Comparison of ENCODE assay signal across 9 mouse cellular contexts in genomic region chr4:150555783-150556182, GRCm38 (mm10).
DNase-seq lines count a peak whose midpoint lies in the region; ATAC-seq and TF ChIP-seq lines count a peak whose summit lies in the region.
"Had no signal": no experiment of that assay in that cellular context is flagged by ENCODE, and none has a peak within 500 bp of the region (broad histone marks: within the 10 kb centered on the region; RNA-seq: fewer than 3 reads in every experiment).

No protein-coding gene starts in this region.

- peak overlapping the region; percentile 42; the same call in 1 of the 2 replicates for H3K4me3 ChIP-seq in gastrocnemius, adult 2 months
- no peak overlapping the region for H3K4me3 ChIP-seq in neural tube, embryonic 11.5 days (ENCODE audit: low read depth, low read length)
- no peak overlapping the region for H3K4me3 ChIP-seq in limb, embryonic 14.5 days (replicated peaks; ENCODE audit: low read length)
- H3K4me3 ChIP-seq in stomach, embryonic 16.5 days (replicated peaks; ENCODE audit: low read length): no peak overlapping the region

- no peaks in the 10 kb centered on the region for H3K9me3 ChIP-seq in neural tube, embryonic 11.5 days (ENCODE audit: control insufficient read depth, low read length)
- H3K9me3 ChIP-seq in limb, embryonic 14.5 days (ENCODE audit: control insufficient read depth, low read length): no peaks in the 10 kb centered on the region
- H3K9me3 ChIP-seq in stomach, embryonic 16.5 days (replicated peaks; ENCODE audit: control insufficient read depth, low read length): no peaks in the 10 kb centered on the region

- no peak overlapping the region; the same call in 1 of the 2 replicates for H3K4me2 ChIP-seq in neural tube, embryonic 11.5 days (ENCODE audit: low read depth)
- H3K4me2 ChIP-seq in limb, embryonic 14.5 days (replicated peaks; ENCODE audit: low read depth, low read length, severe bottlenecking): no peak overlapping the region
- no peak overlapping the region for H3K4me2 ChIP-seq in stomach, embryonic 16.5 days (ENCODE audit: low read depth, low read length)

- ATAC-seq in neural tube, embryonic 11.5 days (ENCODE audit: insufficient read depth, low FRiP score, low TSS enrichment): no peak
- no peak for ATAC-seq in limb, embryonic 14.5 days (ENCODE audit: low FRiP score, low read depth)
- no peak for ATAC-seq in stomach, embryonic 16.5 days (ENCODE audit: insufficient read depth, low FRiP score)

- H3K27ac ChIP-seq in gastrocnemius, adult 2 months: peak overlapping the region; percentile 93
- H3K27ac ChIP-seq in neural tube, embryonic 11.5 days (ENCODE audit: low read depth, low read length): peak overlapping the region; percentile 86
- H3K27ac ChIP-seq in limb, embryonic 14.5 days (replicated peaks; ENCODE audit: low read depth, low read length): peak overlapping the region; percentile 81
- peak overlapping the region; percentile 89 for H3K27ac ChIP-seq in stomach, embryonic 16.5 days (ENCODE audit: low read length)

- no peak for DNase-seq in gastrocnemius, adult 2 months
- DNase-seq in gastrocnemius, adult 18-20 months (ENCODE audit: low spot score): no peak
- DNase-seq in neural tube, embryonic 11.5 days (ENCODE audit: low spot score): no peak
- DNase-seq in neural tube, embryonic 10.5 days (ENCODE audit: extremely low spot score, low spot score): no peak
- no peak for DNase-seq in limb, embryonic 14.5 days (ENCODE audit: low spot score)
- no peak for DNase-seq in adrenal gland, postnatal 25 days
- no peak for DNase-seq in adrenal gland, postnatal 36 days
- DNase-seq: cerebellum, adult 9-11 months had no signal

- peaks cover 22% of the 10 kb centered on the region for H3K4me1 ChIP-seq in neural tube, embryonic 11.5 days (ENCODE audit: control insufficient read depth, insufficient read depth, low read length)
- H3K4me1 ChIP-seq in limb, embryonic 14.5 days (ENCODE audit: control insufficient read depth, insufficient read depth, low read length): peaks cover 12% of the 10 kb centered on the region
- peaks cover 23% of the 10 kb centered on the region for H3K4me1 ChIP-seq in stomach, embryonic 16.5 days (ENCODE audit: control insufficient read depth, insufficient read depth, low read length)

- intact Hi-C loops in gastrocnemius, adult 2 months (cut with DNase I): loop anchor here (5.0 kb wide), 1 partner anchor 42 kb away; no protein-coding TSS in a partner anchor

- H3K9ac ChIP-seq in neural tube, embryonic 11.5 days (ENCODE audit: low read length): no peak overlapping the region
- H3K9ac ChIP-seq in limb, embryonic 14.5 days (ENCODE audit: low read depth, low read length, severe bottlenecking): no peak overlapping the region
- no peak overlapping the region for H3K9ac ChIP-seq in stomach, embryonic 16.5 days (ENCODE audit: low read length)

- TF ChIP-seq CTCF in gastrocnemius, adult 2 months (IDR thresholded peaks at IDR 0.05): peak; percentile 41

- H3K27me3 ChIP-seq in neural tube, embryonic 11.5 days (ENCODE audit: control insufficient read depth, insufficient read depth, low read length): no peaks in the 10 kb centered on the region
- H3K27me3 ChIP-seq in limb, embryonic 14.5 days (ENCODE audit: control insufficient read depth, insufficient read depth, low read length): no peaks in the 10 kb centered on the region
- H3K27me3 ChIP-seq in stomach, embryonic 16.5 days (ENCODE audit: control insufficient read depth, insufficient read depth, low read length): no peaks in the 10 kb centered on the region

- no peaks in the 10 kb centered on the region for H3K36me3 ChIP-seq in neural tube, embryonic 11.5 days (ENCODE audit: control insufficient read depth, insufficient read depth, low read length)
- H3K36me3 ChIP-seq in limb, embryonic 14.5 days (ENCODE audit: control insufficient read depth, insufficient read depth, low read length): no peaks in the 10 kb centered on the region
- no peaks in the 10 kb centered on the region for H3K36me3 ChIP-seq in stomach, embryonic 16.5 days (ENCODE audit: control insufficient read depth, insufficient read depth, low read length)

- no peak for TF ChIP-seq POLR2A in limb, embryonic 14.5 days (IDR thresholded peaks at IDR 0.05; ENCODE audit: borderline replicate concordance, extremely low read depth, insufficient read depth, insufficient read length)
